Mouse (Mus musculus) bone marrow, adult 2 months (tissue): ENCODE data around the gene Mturn. TPM values are rescaled to one million over a fixed set of nuclear protein-coding genes. Genes with fewer than 3 reads are reported as not detected.

Source experiments
- H3K27ac ChIP-seq: fragments of 200-500 bp; 2 replicates; pipeline ENCODE4 v1.5.1; 2012; ENCODE audit warnings: low read depth, mild to moderate bottlenecking, control low read depth, inconsistent platforms, low read length; ENCODE audit not compliant: control insufficient read depth, poor library complexity, insufficient read depth
- H3K4me1 ChIP-seq: fragments of 200-500 bp; 2 replicates; pipeline ENCODE4 v1.6.1; 2011; ENCODE audit warnings: low read length; ENCODE audit not compliant: control insufficient read depth, insufficient read depth
- H3K4me3 ChIP-seq: fragments of 200-500 bp; replicated peaks from 2 replicates; pipeline ENCODE3; 2011; ENCODE audit warnings: mild to moderate bottlenecking, low read depth, low read length, control low read depth; ENCODE audit not compliant: control insufficient read depth
- CTCF ChIP-seq: fragments of 200-500 bp; IDR thresholded peaks from 2 replicates; pipeline ENCODE4 v1.5.1; 2011; ENCODE audit warnings: low read length, control low read depth; ENCODE audit not compliant: control insufficient read depth, insufficient read depth
- POLR2A ChIP-seq: fragments of 200-500 bp; IDR thresholded peaks from 2 replicates; pipeline ENCODE4 v1.6.1; 2011; ENCODE audit warnings: low read depth, mild to moderate bottlenecking, control low read depth, low read length, borderline replicate concordance; ENCODE audit not compliant: control insufficient read depth
- WGBS: fragments of 180-500 bp; shearing (Covaris S2); methylation state at CpG from one replicate; pipeline ENCODE4 v1.1.7; 2018; 5-methylcytosine and 5-hydroxymethylcytosine counted together
- polyA plus RNA-seq: library from polyadenylated mRNA; stranded (reverse); fragments of >200 nt; gene quantifications from 2 replicates; pipeline ENCODE4 v1.2.4, GENCODE M21; 2011; ENCODE audit warnings: low replicate concordance; ENCODE audit not compliant: missing spikeins, insufficient read depth, insufficient read length

Mturn gene
- polyA plus RNA-seq, 1 experiment = 4.6 TPM

DNA sequence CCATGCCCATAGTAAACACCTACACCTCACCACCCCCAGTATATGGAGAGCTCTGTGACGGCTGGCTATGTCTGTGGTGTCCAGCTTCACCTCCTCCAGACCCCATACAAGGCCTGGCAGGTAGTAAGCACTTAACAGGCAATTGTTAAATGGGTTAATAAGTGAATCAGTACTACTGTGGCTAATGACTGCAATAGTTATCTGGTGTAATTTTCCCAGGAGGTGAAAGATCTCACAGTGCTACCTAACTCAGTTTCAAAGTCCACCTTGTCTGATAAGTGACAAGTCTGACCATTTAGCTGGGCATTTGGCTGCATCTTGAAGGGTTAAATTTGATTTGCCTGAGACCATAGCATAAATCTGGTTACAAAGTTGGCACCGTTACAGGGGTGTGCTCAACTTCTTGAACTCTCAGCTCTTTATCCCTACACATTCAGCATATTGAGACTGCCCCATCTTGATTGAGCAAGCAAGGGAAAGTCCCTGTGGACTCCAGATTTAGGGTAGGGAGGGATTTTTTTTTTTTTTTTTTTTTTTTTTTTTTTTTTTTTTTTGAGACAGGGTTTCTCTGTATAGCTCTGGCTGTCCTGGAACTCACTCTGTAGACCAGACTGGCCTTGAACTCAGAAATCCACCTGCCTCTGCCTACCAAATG, 48.2 kb downstream of the Mturn start:
- TF ChIP-seq POLR2A = no peak
- TF ChIP-seq CTCF = no peak
- no peak overlapping the region for H3K27ac ChIP-seq
- WGBS = 64% methylated on average over 2 of the region's 2 CpGs
- H3K4me1 ChIP-seq = peaks cover 1% of the 10 kb centered on the region; the same call in 1 of the 2 replicates
- no peak overlapping the region for H3K4me3 ChIP-seq

- 78% methylated on average over 3 of the region's 3 CpGs for WGBS
- peaks cover 6% of the 10 kb centered on the region for H3K4me1 ChIP-seq
- no peak overlapping the region for H3K27ac ChIP-seq
- H3K4me3 ChIP-seq = no peak overlapping the region
- TF ChIP-seq POLR2A (no peak), CTCF (no peak)
These were observed 50.3 kb downstream of the Mturn start for GRCm38 (mm10) chr6:54731726-54732125.

GRCm38 (mm10) chr6:54732721-54733120, 51.3 kb downstream of the Mturn start:
- Histone ChIP-seq H3K4me3 (no peak overlapping the region), H3K27ac (no peak overlapping the region), H3K4me1 (peaks cover 6% of the 10 kb centered on the region)
- TF ChIP-seq POLR2A = no peak
- no peak for TF ChIP-seq CTCF
- 68% methylated on average over 7 of the region's 7 CpGs for WGBS

GRCm38 (mm10) chr6:54736126-54736525, 54.7 kb downstream of the Mturn start:
- Histone ChIP-seq H3K4me3 (no peak overlapping the region), H3K4me1 (peaks cover 5% of the 10 kb centered on the region), H3K27ac (peak overlapping the region; percentile 57; the same call in 1 of the 2 replicates)
- WGBS = 14% methylated on average over 9 of the region's 9 CpGs
- no peak for TF ChIP-seq POLR2A
- TF ChIP-seq CTCF = no peak

GRCm38 (mm10) chr6:54737255-54737654, 55.8 kb downstream of the Mturn start:
- no peak overlapping the region; the same call in 1 of the 2 replicates for H3K27ac ChIP-seq
- H3K4me1 ChIP-seq = peaks cover 5% of the 10 kb centered on the region
- H3K4me3 ChIP-seq = no peak overlapping the region
- WGBS = 66% methylated on average over 3 of the region's 3 CpGs
- no peak for TF ChIP-seq CTCF
- no peak for TF ChIP-seq POLR2A

DNA sequence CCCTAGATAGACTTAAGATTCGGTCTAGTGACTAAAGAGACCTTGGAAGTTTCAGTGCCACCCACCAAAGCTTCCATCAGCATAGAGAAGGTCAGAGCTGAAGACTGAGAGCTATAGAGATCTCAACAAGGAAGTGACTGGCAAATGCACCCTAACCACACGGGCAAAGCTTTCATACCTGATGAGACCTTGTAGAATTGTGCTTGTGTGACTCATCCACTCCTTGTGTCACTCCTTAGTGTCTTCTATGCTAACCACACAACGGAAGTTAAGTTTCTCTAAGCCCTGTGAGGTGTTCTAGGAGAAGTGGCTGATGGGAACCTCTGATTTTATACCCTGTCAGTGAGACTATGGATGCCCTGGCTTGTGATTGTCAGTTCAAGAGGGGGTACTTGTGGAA, 56.3 kb downstream of the Mturn start:
- H3K4me1 ChIP-seq = peaks cover 5% of the 10 kb centered on the region
- 39% methylated on average over 3 of the region's 3 CpGs for WGBS
- no peak overlapping the region; the same call in 1 of the 2 replicates for H3K27ac ChIP-seq
- no peak overlapping the region for H3K4me3 ChIP-seq
- TF ChIP-seq CTCF = no peak
- no peak for TF ChIP-seq POLR2A

- Histone ChIP-seq H3K27ac (no peak overlapping the region), H3K4me3 (no peak overlapping the region), H3K4me1 (peaks cover 3% of the 10 kb centered on the region)
- 75% methylated on average over 7 of the region's 7 CpGs for WGBS
- TF ChIP-seq CTCF (no peak), POLR2A (no peak)
These were observed 67.6 kb downstream of the Mturn start for GRCm38 (mm10) chr6:54749056-54749455.

DNA sequence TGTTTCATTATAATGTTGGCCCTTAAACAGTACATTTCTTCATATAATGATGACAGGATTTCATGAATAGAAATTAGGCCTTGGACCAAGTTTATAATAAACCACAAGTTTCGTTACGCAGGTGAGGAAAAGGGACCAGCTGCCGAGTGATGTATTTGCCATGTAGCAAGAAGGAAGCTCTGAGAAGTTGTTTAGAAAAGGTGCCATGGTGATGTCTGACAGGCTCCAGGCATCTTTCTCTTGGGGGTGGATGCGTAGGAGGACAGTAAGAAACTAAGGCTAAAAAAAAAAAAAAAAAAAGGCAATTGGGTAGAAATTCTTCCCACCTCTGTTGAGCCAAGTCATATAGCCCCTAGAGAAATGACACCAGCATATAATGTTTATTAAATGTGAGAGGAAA, 70.2 kb downstream of the Mturn start:
- H3K4me3 ChIP-seq = no peak overlapping the region
- no peak overlapping the region for H3K27ac ChIP-seq
- H3K4me1 ChIP-seq = peaks cover 3% of the 10 kb centered on the region
- TF ChIP-seq POLR2A = no peak
- no peak for TF ChIP-seq CTCF
- WGBS = 87% methylated on average over 4 of the region's 4 CpGs
